Mouse (Mus musculus) R1 (cell line): Measurements from ENCODE around the gene St8sia1.

Experiments used
- DNase-seq: peaks from one replicate; pipeline ENCODE4 v3.0.0-alpha.2; 2018; ENCODE audit warnings: low read depth, low spot score

The St8sia1 gene

GRCm38 (mm10) chr6:142944470-142944869 is 19.8 kb downstream of the St8sia1 start:
- peak; percentile 59 for DNase-seq

DNA sequence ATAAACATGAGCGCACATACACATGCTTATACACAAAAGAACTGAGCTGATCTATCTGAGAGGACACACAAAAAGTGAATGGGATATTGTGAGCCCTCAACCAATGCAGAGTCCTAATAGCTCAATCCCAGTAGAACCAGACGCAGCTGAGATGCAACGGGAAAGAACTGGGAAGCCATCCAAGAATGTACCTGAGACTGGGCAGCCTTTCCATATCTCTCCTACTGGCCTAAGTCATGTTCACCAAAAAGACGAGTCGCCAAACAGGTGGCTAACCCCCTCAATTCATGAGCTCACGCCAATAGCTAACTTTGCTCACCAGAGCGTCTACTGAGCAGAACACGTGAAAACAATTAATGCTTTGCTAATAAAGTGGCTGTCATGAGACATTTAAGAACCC is 20.8 kb downstream of the St8sia1 start:
- no peak for DNase-seq

DNA sequence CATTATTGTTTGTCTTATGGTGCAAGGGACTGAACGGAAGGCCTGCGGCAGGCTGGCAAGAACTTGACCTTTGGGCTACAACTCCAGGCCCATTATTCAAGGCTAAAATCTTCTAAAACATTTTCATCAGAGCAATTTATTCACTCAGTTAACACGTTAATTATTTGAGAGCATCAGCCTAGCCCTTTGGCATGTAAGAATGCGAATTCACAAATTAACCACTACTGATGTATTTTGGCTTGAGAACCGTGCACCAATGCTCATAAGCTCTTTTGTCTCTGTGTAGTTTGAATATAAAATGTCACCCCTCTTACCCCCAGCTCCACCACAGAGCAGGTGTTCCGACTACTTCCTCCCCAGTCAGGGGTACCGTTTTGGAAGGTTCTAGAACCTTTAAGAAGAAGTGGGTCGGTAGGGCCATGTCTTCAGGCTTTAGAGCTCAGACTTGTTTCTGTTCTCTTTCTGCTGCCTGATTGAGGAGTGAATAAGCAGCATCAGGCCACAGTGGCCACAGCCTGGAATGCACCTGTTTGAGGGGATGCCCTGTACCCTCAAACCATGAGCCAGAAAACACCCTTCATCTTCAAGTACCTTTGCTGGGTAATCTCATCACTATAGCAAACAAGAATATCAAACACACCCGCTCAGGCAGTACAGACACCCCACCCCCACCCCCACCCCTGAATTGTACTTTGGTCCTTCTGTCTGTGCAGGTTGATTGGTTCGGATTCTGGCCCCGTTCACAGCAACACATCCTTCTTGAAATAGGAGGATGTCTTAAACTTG is 22.5 kb downstream of the St8sia1 start:
- DNase-seq = no peak

- no peak for DNase-seq
These were observed 23.2 kb downstream of the St8sia1 start for GRCm38 (mm10) chr6:142941078-142941477.

- peak; percentile 76 for DNase-seq
These were observed 25.5 kb downstream of the St8sia1 start for GRCm38 (mm10) chr6:142938549-142939345.

- no peak for DNase-seq
These were observed 26.2 kb downstream of the St8sia1 start for GRCm38 (mm10) chr6:142938074-142938473.

DNA sequence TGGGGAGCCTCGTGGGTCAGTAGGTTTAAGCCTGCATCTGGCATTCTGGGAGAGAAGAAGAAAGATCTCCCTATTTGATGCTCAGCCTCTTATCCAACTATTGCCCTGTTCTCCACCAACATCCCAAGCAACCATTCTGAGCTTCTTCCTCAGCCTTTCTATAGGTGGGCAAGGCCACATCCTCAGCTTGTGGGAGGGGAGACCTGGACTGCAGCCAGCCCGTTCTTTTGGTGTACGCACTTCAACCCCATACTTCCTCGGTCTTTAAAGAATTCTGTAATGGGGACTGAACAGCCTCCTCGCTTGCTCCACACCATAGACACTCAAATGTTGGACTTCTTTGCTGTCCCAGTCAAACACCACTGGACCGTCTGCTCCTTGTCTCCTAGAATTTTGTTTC is 31.7 kb downstream of the St8sia1 start:
- no peak for DNase-seq

GRCm38 (mm10) chr6:142932144-142932543 is 32.1 kb downstream of the St8sia1 start:
- peak; percentile 27 for DNase-seq

- DNase-seq = no peak
These were observed 35.5 kb downstream of the St8sia1 start for GRCm38 (mm10) chr6:142928551-142929309.

- peak; percentile 44 for DNase-seq
These were observed 37.2 kb downstream of the St8sia1 start for GRCm38 (mm10) chr6:142926901-142927605.

DNA sequence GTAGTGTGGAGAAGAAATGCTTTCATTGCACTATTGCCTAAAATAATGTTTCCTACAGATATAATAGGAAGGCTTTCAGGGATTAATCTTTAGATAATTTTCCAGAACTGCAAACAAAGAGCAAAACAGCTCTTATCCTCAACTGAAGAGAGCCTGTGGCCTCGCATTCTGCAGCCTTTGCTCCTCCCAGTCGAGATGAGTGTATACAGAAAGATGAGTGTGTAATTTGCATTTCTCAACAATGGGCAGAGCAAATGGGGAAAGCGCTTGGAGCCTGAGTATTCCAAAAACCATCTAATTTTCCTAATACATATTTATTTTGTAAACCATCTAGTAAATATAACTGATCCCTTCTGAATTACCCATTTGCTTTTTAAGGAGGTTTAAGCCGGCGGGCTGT is 38.3 kb downstream of the St8sia1 start:
- DNase-seq = no peak

DNA sequence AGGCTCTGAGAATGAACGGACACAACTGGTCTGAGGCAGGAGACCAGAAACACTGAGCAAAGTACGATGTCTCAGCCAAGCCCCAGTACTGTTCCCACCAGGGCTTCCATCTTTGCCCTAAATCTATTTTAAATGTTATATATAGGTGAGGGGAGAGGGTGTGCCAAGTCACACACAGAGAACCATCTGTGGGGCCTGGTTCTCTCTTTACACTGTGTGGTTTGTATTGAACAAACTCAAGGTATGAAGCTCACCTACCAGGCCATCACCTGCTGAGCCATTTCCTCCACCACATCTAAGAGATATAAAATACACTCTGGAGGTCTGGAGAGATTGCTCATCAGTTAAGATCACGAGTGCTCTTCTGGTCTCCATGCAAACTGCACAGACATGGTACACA is 38.9 kb downstream of the St8sia1 start:
- no peak for DNase-seq

GRCm38 (mm10) chr6:142920901-142921300 is 43.4 kb downstream of the St8sia1 start:
- no peak for DNase-seq

- DNase-seq = no peak
These were observed 45.6 kb downstream of the St8sia1 start for GRCm38 (mm10) chr6:142918691-142919090.

- no peak for DNase-seq
These were observed 46.8 kb downstream of the St8sia1 start for GRCm38 (mm10) chr6:142917471-142917901.

- no peak for DNase-seq
These were observed 47.8 kb downstream of the St8sia1 start for GRCm38 (mm10) chr6:142916271-142916941.

DNA sequence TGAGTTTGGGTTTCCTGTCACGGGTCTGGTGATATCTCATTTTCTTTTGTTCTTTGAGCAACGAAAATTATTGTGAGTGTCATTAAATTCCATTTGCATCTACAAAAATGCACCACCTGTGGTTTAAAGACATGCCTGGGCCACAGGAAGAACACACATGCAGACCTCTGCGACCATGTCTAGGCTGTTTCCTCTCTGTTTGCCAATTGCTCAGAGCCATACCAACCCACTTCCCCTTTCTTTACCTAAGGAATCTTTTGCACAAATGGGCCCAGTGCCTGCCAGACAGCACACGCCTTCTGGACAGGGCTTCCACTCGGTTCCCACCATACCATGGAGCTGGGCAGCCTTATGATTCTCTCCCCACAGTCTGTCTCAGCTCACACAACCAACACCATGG is 48.8 kb downstream of the St8sia1 start:
- no peak for DNase-seq

DNA sequence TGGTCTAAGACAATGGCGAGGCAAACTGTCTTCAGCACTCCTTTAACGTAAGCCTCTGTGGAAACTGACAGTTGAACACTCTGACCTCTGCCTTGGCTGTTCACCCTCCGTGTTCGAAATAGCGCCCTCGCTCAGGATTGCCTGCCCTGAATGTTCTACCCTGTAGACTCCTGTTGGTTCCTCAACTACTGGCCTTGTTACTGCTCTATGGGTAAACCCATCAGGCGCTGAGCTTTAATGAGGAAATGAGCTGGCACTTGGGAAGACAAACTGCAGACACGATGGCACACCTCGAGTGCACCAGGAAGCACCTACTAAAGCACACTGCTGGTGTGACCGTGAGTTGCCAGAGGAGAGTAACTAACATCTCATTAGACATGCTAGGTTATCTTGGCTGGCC is 49.6 kb downstream of the St8sia1 start:
- DNase-seq = peak; percentile 12

DNA sequence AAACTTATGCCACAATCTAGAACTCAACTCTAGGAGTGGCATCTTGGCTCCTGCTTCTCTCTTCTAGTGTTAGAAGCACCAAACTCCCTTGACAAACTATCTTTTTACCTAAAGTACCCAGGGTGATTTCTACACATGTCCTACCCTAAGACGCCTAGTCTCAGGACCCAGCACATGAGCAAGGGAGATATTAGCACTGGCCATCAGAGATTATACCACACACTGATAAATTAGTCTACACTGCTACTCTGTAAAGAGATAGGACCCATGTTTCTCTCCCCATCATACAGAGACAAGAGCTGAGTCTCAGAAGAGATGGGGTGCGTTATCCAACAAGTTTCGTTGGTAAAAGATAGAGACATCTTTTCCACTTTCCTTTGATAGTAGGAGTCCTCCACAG is 53.0 kb downstream of the St8sia1 start:
- DNase-seq = no peak

DNA sequence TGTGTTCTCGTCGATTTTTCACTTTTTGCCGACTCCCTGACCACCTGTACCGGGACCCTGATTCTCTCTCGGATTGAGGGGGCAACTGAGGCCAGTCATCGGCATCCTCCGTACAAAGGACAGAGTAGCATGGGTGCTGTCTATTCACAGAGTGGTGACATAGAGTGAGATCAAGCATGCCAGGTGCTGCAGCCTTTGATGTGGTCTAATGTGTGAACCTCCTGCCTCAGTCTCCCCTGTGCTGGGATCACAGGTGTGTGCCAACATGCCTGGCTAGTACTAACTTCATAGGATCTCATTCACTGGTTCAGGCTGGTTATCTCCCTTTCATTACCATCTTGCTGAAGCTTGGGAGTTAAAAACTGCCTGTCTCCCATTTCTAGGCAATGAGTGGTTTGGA is 53.5 kb downstream of the St8sia1 start:
- DNase-seq = no peak

DNA sequence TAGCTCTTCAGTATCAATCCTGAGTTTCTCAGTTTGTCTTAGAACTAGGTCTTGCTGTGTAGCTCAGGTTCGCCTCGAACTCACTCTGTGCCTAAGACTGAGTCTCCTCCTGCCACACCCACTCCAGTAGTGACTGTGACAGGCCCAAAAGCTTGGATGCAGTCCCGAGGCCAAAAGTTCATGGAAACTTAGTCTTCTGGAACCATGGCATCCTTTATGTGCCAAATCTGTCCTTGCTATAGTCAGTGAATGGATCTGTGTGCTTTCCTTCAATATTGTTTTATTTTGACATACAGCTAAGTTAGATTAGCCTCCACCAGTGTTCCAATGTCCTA is 54.5 kb downstream of the St8sia1 start:
- DNase-seq = no peak
